Mouse (Mus musculus) urinary bladder, postnatal 25 days (tissue): ENCODE data around the gene Nup93.

ENCODE experiments used
- DNase-seq: peaks from one replicate; pipeline ENCODE4 v3.0.0; 2022; ENCODE audit warnings: low spot score

Gene Nup93

DNA sequence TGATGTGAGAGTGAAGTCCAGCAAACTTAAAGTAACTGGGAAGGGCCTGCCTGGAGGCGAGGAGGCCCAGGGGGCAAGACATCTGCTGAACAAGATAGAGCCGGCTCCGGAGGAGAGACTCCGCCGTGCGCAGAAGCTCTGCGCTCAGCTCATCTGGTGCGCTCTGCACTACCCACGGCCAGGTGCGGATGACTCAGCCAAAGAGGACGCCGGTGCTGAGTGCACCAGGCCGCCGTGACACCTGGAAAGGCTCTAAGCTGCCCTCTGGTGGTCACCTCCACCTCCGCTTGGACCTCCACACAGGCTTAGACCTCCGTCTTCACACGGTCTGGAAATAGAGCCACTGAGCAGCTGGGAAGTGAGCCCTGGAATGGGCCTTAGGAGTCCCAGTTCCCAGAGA, 27.8 kb upstream of the Nup93 start:
- peak; percentile 79 for DNase-seq

DNA sequence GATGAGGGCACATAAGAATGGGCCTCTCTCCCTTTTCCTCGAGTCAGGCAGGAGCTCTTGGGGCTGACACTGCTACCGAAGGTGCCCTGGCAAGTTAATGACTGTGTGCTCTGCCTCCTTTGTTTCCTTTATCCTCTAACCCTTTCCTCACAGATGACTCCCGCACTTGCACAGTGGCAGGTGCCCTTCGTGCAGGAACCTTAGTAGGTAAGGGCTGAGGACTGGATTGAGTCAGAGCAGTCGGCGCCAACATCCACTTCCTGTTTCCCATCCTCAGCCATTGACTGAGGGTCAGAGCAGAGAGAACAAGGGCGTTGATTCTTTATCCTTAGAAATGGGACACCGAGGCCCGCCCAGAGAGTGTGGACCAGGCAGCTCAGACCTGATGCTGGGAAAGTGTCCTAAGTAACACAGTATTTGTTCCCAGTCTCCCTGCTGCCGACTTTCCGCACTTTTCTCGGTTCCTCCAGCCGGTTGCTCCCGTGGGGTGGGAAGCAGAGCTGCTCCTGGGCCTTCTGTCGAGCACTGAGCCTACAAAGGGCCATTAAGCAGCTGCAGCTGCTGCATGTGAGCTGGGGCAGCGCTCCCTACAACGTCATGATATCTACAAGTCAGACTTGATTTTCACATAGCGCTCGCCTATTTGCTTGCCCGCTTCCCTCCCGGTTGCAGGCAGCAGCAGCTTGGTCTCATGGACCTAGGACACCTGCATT, 26.9 kb upstream of the Nup93 start:
- no peak for DNase-seq

- DNase-seq = no peak
Measured at GRCm38 (mm10) chr8:94189275-94190031, 24.9 kb upstream of the Nup93 start.

DNA sequence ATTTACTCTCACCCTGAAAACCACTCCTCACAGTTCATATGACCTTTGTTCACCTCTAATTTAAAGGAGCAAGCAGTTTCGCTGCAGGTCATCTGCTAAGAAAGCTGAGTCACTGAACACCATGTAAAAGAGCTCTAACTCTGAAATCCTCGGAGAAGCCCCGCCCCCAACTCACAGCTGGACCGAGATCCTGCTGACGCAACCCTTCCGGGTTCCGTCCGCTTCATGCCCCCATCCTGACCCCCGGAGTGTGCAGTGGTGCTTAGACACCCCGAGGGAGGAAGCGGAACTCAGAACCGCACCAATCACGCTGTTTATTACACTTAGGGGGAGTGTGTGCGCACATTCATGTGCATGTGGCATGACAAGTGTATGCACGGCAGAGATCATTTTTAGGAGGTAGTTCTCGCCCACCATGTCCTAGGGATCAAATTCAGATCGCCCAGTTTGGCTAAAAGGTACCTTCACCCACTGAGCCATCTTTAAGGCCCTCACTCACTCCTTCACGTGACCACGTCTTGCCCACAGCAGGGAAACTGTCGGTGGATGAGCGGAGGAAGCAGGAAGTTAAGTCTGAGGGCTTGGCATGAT, 23.2 kb upstream of the Nup93 start:
- peak; percentile 65 for DNase-seq

DNA sequence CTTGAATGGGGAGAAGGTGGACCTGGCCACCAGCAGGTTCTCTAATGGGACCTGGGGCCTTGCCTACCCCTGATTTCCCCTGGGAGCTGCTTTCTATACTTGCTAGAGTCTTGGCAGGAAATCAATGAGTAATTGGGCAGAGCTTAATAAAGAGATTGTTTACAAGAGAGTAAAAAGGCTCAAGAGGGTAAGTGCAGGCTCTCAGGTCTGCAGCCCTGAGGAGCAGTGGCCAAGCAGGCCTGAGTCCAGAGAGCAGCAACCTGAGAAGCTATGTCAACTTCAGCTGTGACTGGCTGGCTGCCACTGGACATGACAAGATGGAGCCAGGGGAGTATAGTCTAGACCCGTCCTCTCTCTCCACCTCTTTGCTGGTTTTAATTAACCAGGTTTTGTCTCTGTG, 21.4 kb upstream of the Nup93 start:
- no peak for DNase-seq

GRCm38 (mm10) chr8:94194591-94195223, 19.7 kb upstream of the Nup93 start:
- no peak for DNase-seq

GRCm38 (mm10) chr8:94199202-94199869, 15.0 kb upstream of the Nup93 start:
- DNase-seq = peak; percentile 45

DNA sequence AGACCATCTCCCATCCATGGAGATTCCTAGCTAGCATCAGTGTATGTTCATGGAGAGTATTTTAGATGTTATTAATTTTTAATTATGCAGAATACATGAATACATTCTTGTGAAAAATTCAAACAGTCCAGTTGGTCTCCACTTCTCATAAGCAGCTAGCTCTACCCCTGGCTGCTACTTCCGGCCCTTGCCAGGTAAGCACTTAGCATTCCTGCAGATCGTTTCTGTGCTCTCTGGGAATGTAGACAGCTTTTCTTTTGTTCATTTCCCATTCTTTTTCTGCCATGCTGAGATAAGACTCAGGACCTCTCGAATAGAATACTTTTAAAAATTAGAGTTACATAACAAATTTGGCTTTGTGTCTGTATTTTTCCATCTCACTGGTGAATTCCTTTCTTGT, 10.3 kb upstream of the Nup93 start:
- DNase-seq = no peak

- DNase-seq = peak; percentile 56
Measured at GRCm38 (mm10) chr8:94205736-94206135, 8.6 kb upstream of the Nup93 start.

- DNase-seq = no peak
Measured at GRCm38 (mm10) chr8:94206256-94206655, 8.1 kb upstream of the Nup93 start.

- no peak for DNase-seq
Measured at GRCm38 (mm10) chr8:94207491-94207890, 6.9 kb upstream of the Nup93 start.

DNA sequence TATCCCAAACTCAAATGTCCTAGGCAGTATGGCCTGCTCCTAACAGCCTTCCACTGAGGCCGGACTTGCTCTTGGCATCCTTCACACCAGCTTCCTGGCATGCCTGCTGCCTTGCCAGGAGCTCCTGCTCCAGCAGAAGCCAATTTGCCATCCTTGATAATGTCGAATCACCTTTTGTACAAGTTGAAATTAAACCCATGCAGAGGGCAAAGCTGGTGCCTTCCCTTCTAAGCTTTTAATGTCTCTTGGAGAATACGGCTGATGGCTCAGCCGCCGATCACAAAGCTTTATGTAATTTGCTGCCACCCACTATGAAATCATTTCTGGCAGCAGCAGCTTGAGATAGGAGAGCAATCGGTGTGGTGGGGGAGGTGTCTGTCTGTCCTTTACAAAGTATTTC, 4.7 kb upstream of the Nup93 start:
- no peak for DNase-seq

GRCm38 (mm10) chr8:94210225-94210624, 4.1 kb upstream of the Nup93 start:
- no peak for DNase-seq

GRCm38 (mm10) chr8:94213819-94214218, 545 bp upstream of the Nup93 start:
- no peak for DNase-seq

GRCm38 (mm10) chr8:94227381-94227939, 13.1 kb downstream of the Nup93 start:
- no peak for DNase-seq

GRCm38 (mm10) chr8:94240240-94240751, 25.9 kb downstream of the Nup93 start:
- no peak for DNase-seq

- DNase-seq = no peak
Measured at GRCm38 (mm10) chr8:94249836-94250435, 35.6 kb downstream of the Nup93 start.

DNA sequence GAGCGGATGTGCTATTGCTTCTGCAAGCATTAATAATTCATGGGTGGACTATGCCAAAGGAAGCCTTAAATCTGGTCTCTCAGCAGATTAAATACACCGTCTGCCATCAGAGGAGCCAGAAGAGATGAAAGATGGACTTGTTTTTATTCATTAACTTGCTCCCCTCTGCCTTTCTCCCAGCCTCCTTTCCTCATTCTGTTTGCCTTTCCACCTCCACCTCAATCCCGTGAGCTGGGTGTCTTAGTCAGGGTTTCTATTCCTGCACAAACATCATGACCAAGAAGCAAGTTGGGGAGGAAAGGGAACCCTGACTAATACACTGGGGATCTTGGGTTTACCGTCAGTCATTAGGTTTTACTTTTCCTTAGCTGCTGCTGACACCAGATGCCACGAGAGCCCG, 44.5 kb downstream of the Nup93 start:
- DNase-seq = no peak

GRCm38 (mm10) chr8:94262626-94263297, 48.4 kb downstream of the Nup93 start:
- no peak for DNase-seq

GRCm38 (mm10) chr8:94266344-94267191, 52.2 kb downstream of the Nup93 start:
- DNase-seq = no peak
